Mouse (Mus musculus) CH12.LX (cell line): Measurements from ENCODE around the gene Uggt2. TPM values are rescaled to one million over a fixed set of nuclear protein-coding genes. Genes with fewer than 3 reads are reported as not detected.
A peak's percentile ranks its signal among the peaks of the same experiment; 100 is the strongest.

ENCODE experiments used
- DNase-seq: peaks from one replicate; pipeline ENCODE4 v3.0.0-alpha.2; 2013; ENCODE audit errors: extremely low read depth
- H3K27ac ChIP-seq: 2 replicates; pipeline ENCODE4 v1.5.1; 2012; ENCODE audit warnings: low read depth, mild to moderate bottlenecking, control low read depth, moderate library complexity; ENCODE audit not compliant: insufficient read depth
- H3K27me3 ChIP-seq: replicated peaks from 2 replicates; pipeline ENCODE3; 2012; ENCODE audit warnings: inconsistent platforms
- H3K36me3 ChIP-seq, 2 experiments: replicated peaks in 1 of 2; 2 replicates each; pipeline versions ENCODE3 to v1.6.1; 2012; ENCODE audit warnings: inconsistent platforms in 1 of 2, low read length in 1 of 2, mild to moderate bottlenecking in 1 of 2, mixed read lengths in 1 of 2, moderate library complexity in 1 of 2; ENCODE audit not compliant: control insufficient read depth in 1 of 2, insufficient read depth in 1 of 2
- H3K4me1 ChIP-seq, 2 experiments: 2 replicates each; pipeline ENCODE4 v1.6.1; 2012; ENCODE audit warnings: inconsistent platforms in 1 of 2, moderate library complexity in 1 of 2; ENCODE audit not compliant: insufficient read depth in 2 of 2, control insufficient read depth in 1 of 2
- H3K4me2 ChIP-seq: 2 replicates; pipeline ENCODE4 v1.6.1; 2012; ENCODE audit warnings: low read depth, mild to moderate bottlenecking, control low read depth; ENCODE audit not compliant: poor library complexity, insufficient read depth, severe bottlenecking
- H3K4me3 ChIP-seq, 3 experiments: fragments of 150-350 bp in 1 of 3; sonication (generic) in 1 of 3; replicated peaks in 1 of 3; 2 replicates each; pipeline versions ENCODE3 to v1.5.1; 2011 to 2012; ENCODE audit warnings: low read depth in 2 of 3, low read length in 2 of 3, mild to moderate bottlenecking in 2 of 3, moderate library complexity in 2 of 3, control low read depth in 1 of 3, improper control_type of control experiment in 1 of 3, inconsistent platforms in 1 of 3, mixed read lengths in 1 of 3; ENCODE audit not compliant: poor library complexity in 1 of 3
- H3K79me2 ChIP-seq: replicated peaks from 2 replicates; pipeline ENCODE4 v1.6.1; 2012; ENCODE audit warnings: mild to moderate bottlenecking, moderate library complexity; ENCODE audit not compliant: control insufficient read depth, poor library complexity, insufficient read depth, severe bottlenecking; ENCODE audit errors: extremely low read depth
- H3K9ac ChIP-seq: 2 replicates; pipeline ENCODE4 v1.6.1; 2012; ENCODE audit warnings: low read depth, mild to moderate bottlenecking, control low read depth, moderate library complexity; ENCODE audit not compliant: insufficient read depth
- H3K9me3 ChIP-seq: replicated peaks from 2 replicates; pipeline ENCODE3; 2012; ENCODE audit warnings: low read length, inconsistent platforms, mixed read lengths
- BHLHE40 ChIP-seq: IDR thresholded peaks from 2 replicates; pipeline ENCODE4 v1.6.1; 2011; ENCODE audit warnings: mild to moderate bottlenecking, low read depth, low read length, improper control_type of control experiment
- CHD2 ChIP-seq: IDR thresholded peaks from 2 replicates; pipeline ENCODE4 v1.6.1; 2011; ENCODE audit warnings: low read length, improper control_type of control experiment
- ELF1 ChIP-seq: IDR thresholded peaks from 2 replicates; pipeline ENCODE4 v1.6.1; 2014; ENCODE audit warnings: low read depth, mild to moderate bottlenecking, inconsistent platforms, low read length, improper control_type of control experiment
- EP300 ChIP-seq: IDR thresholded peaks from 2 replicates; pipeline ENCODE4 v1.6.1; 2011; ENCODE audit warnings: low read length, improper control_type of control experiment
- ETS1 ChIP-seq: conservative IDR thresholded peaks from 2 replicates; pipeline ENCODE4 v1.6.1; 2012; ENCODE audit warnings: low read depth, mild to moderate bottlenecking, inconsistent platforms, low read length, improper control_type of control experiment, moderate library complexity
- GABPA ChIP-seq: IDR thresholded peaks from 2 replicates; pipeline ENCODE4 v1.6.1; 2012; ENCODE audit warnings: low read depth, low read length, improper control_type of control experiment, inconsistent platforms; ENCODE audit not compliant: insufficient replicate concordance
- HCFC1 ChIP-seq: IDR thresholded peaks from 2 replicates; pipeline ENCODE4 v1.6.1; 2012; ENCODE audit warnings: low read depth, mild to moderate bottlenecking, inconsistent platforms, low read length, improper control_type of control experiment
- IRF4 ChIP-seq: IDR thresholded peaks from 2 replicates; pipeline ENCODE4 v1.6.1; 2014; ENCODE audit warnings: low read depth, mild to moderate bottlenecking, inconsistent platforms, low read length, improper control_type of control experiment
- JUND ChIP-seq: conservative IDR thresholded peaks from 2 replicates; pipeline ENCODE4 v1.6.1; 2011; ENCODE audit warnings: low read depth, low read length, improper control_type of control experiment
- MEF2A ChIP-seq: IDR thresholded peaks from 2 replicates; pipeline ENCODE4 v1.6.1; 2014; ENCODE audit warnings: low read depth, mild to moderate bottlenecking, inconsistent platforms, low read length, improper control_type of control experiment, borderline replicate concordance
- MXI1 ChIP-seq: IDR thresholded peaks from 2 replicates; pipeline ENCODE4 v1.6.1; 2011; ENCODE audit warnings: mild to moderate bottlenecking, low read depth, low read length, improper control_type of control experiment
- POLR2AphosphoS2 ChIP-seq: IDR thresholded peaks from 2 replicates; pipeline ENCODE4 v1.6.1; 2011; ENCODE audit warnings: low read depth, low read length, improper control_type of control experiment
- SMC3 ChIP-seq: IDR thresholded peaks from 2 replicates; pipeline ENCODE4 v1.6.1; 2011; ENCODE audit warnings: low read depth, low read length, improper control_type of control experiment
- USF1 ChIP-seq: IDR thresholded peaks from 2 replicates; pipeline ENCODE4 v1.6.1; 2014; ENCODE audit warnings: low read depth, mild to moderate bottlenecking, inconsistent platforms, low read length, improper control_type of control experiment
- ZC3H11A ChIP-seq: IDR thresholded peaks from 2 replicates; pipeline ENCODE4 v1.6.1; 2012; ENCODE audit warnings: low read depth, mild to moderate bottlenecking, inconsistent platforms, low read length, improper control_type of control experiment
- ZMIZ1 ChIP-seq: IDR thresholded peaks from 2 replicates; pipeline ENCODE4 v1.6.1; 2012; ENCODE audit warnings: low read depth, mild to moderate bottlenecking, inconsistent platforms, low read length, improper control_type of control experiment
- dilution Hi-C: fragments of 300-500 bp; cut with MboI; formaldehyde crosslinking; loops from 2 replicates; pipeline ENCODE4 v1.14.3; 2020; ENCODE audit warnings: low sequenced_read_pairs; ENCODE audit not compliant: extremely low pct_unique_long_range_greater_than_20kb, extremely low pct_ligation_motif_present
- in situ Hi-C: fragments of 300-500 bp; cut with MboI; formaldehyde crosslinking; loops from 3 replicates; pipeline ENCODE4 v1.14.3; 2019; ENCODE audit warnings: low sequenced_read_pairs, low pct_ligation_motif_present, low pct_unique_long_range_greater_than_20kb, mixed read lengths
- polyA plus RNA-seq: library from polyadenylated mRNA; unstranded; fragments of >175 nt; gene quantifications from 2 replicates; pipeline ENCODE4 v1.2.1, GENCODE M21; 2012; ENCODE audit warnings: low read depth; ENCODE audit not compliant: insufficient read length
- total RNA-seq, 2 experiments: library from RNA; depleted of rRNA; stranded (reverse); fragments of 300-350 nt in 1 of 2; fragments of >200 nt in 1 of 2; gene quantifications; 2 replicates each; pipeline ENCODE4 v1.2.3; 2012 to 2014

Gene Uggt2
- total and polyA plus RNA-seq, 3 experiments, result 0.42 to 1.2 (median 1.0) TPM

- Histone ChIP-seq H3K36me3 (peaks cover 17 to 60% of the 10 kb centered on the region in 2 experiments), H3K4me1 (peaks cover 11 to 14% of the 10 kb centered on the region in 2 experiments), H3K9me3 (no peaks in the 10 kb centered on the region), H3K4me3 (no peak overlapping the region), H3K4me2 (no peak overlapping the region; the same call in 1 of the 2 replicates), H3K79me2 (no peaks in the 10 kb centered on the region), H3K27me3 (no peaks in the 10 kb centered on the region), H3K27ac (peak overlapping the region; percentile 37; the same call in 1 of the 2 replicates), H3K9ac (no peak overlapping the region)
- in situ Hi-C loops, result no loop called here
- TF ChIP-seq JUND (0 out of 2 replicates have a peak, but pooled peaks have one; percentile 8), ETS1 (peak; percentile 8; the same call in 1 of the 2 replicates), IRF4 (peak; percentile 76), BHLHE40 (0 out of 2 replicates have a peak, but pooled peaks have one; percentile 10), ELF1 (peak; percentile 60), EP300 (peak; percentile 52), MEF2A (peak; percentile 46; the same call in 1 of the 2 replicates), ZMIZ1 (no peak), SMC3 (no peak)
- peak; percentile 48 for DNase-seq
- dilution Hi-C loops, result no loop called here
Observed at GRCm38 (mm10) chr14:118965356-118966000, 133.8 kb downstream of the Uggt2 start.

GRCm38 (mm10) chr14:118958010-118958409 is 141.2 kb downstream of the Uggt2 start:
- dilution Hi-C loops (no loop called here), in situ Hi-C loops (no loop called here)
- Histone ChIP-seq H3K4me2 (no peak overlapping the region), H3K4me3 (no peak overlapping the region), H3K27ac (no peak overlapping the region), H3K27me3 (no peaks in the 10 kb centered on the region), H3K36me3 (peaks cover 48 to 84% of the 10 kb centered on the region in 2 experiments), H3K9me3 (no peaks in the 10 kb centered on the region), H3K79me2 (no peaks in the 10 kb centered on the region), H3K4me1 (no peaks in the 10 kb centered on the region), H3K9ac (no peak overlapping the region)
- DNase-seq, result no peak
- no peak for TF ChIP-seq POLR2AphosphoS2
- TF ChIP-seq USF1, result no peak
- no peak for TF ChIP-seq GABPA
- TF ChIP-seq ELF1, result no peak
- TF ChIP-seq ZC3H11A, result no peak
- no peak for TF ChIP-seq MXI1
- no peak for TF ChIP-seq CHD2
- no peak for TF ChIP-seq HCFC1
